Mouse (Mus musculus): ENCODE measurements around the gene Erich3.

DNA sequence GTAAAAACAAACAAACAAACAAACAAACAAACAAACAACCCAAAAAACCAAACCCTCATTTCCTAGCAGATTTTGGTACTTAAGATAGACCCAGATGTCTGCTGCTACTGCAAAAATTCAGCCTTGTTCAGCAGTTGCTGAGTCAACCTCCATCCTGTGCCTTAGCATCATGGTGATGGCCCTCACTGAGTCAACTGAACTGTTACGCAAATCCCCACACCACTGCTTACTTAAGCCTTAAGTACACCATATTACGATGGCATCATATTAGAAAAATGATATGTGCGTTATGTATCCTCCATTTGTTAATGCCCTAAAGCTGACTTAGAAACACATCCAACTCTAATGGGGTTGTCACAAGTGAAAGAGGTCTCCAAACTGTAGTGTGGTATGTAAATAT, 91.6 kb downstream of the Erich3 start:
- no peak for TF ChIP-seq CTCF (IDR thresholded peaks at IDR 0.05; ENCODE audit: insufficient read depth, low read depth, low read length)
- no peak for TF ChIP-seq POLR2A (IDR thresholded peaks at IDR 0.05; ENCODE audit: insufficient read depth, low read depth, low read length)
